Mouse (Mus musculus): Measurements from ENCODE around the gene Tas1r3. TPM values are rescaled to one million over a fixed set of nuclear protein-coding genes. Genes with fewer than 3 reads are reported as not detected.
A peak's percentile ranks its signal among the peaks of the same experiment; 100 is the strongest.

The Tas1r3 gene
- polyA plus RNA-seq, 1 experiment from 2014 or later = 0.13 TPM

DNA sequence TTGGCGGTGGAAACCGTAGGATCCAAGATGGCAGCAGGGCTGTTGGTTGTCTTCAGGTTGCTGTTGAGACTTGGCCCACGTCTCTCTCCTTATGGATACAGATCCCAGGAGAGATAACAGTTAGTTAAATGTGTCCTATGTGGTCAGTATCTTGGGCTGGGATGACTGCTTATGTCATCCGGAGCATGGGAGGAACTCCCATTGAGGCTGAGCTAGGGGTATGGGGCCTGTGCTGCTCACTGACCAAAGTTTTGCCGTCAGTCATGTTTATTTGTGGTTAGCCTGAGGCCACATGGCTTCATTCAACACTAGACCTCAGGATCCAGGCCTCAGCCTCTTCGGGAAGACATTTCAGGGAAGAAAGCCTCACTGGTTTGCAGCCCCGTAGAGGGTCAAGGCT, 8.2 kb upstream of the Tas1r3 start:
- Histone ChIP-seq H3K36me3 (peaks cover 57% of the 10 kb centered on the region), H3K9me3 (no peaks in the 10 kb centered on the region), H3K27ac (no peak overlapping the region), H3K4me3 (0 out of 2 replicates have a peak overlapping the region, but pooled peaks have one; percentile 3), H3K27me3 (ENCODE audit: insufficient read depth, poor library complexity, severe bottlenecking) (no peaks in the 10 kb centered on the region), H3K4me1 (peaks cover 12% of the 10 kb centered on the region)
- 91% methylated on average over 7 of the region's 7 CpGs for WGBS
- no peak for DNase-seq (ENCODE audit: low spot score)

DNA sequence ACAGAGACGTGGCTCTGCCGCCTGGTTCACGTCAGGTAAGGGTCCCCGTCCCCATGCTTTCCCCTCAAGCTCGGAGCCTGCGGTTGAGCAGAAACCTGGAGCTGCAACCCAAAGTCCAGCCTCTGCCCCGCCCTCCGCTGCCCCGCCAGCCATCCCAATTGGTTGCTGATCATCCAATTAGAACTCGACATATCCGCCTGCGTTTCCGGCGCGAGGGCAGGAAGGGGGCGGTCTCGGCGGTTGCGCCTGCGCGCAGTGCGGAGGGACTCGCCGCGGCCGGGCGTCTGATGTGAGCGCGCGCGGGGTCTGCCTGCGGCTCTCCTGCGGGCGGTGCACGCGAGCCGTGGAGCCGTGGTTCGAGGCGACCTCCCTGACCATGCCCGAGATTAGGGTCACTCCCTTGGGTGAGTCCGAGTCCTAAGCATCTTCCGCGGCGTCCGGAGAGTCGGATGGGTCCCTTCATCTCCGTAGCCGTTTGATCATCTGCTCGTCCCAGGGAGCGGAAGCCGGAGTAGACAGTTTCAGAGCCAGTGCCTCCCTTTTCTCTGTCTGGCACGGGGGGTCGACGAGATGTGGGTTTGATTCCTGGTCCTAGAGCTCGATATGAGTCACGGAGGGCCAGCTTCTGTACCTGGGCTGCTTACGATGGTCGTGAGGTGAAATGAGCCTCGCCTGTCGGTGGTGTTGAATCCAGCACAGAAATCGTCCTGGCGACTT, 6.3 kb upstream of the Tas1r3 start, which contains the start of the genes Cptp and Ints11:
Gene Cptp, minus strand, starts transcription at position 124 of the 717 bp plus-strand sequence.
Gene Ints11, plus strand, starts transcription at position 230 of the 717 bp plus-strand sequence.
- Histone ChIP-seq H3K27ac (peak within 1 kb of the TSS; percentile 85), H3K4me1 (peaks cover 12% of the 10 kb centered on the region), H3K4me3 (peak within 1 kb of the TSS; percentile 77), H3K36me3 (peaks cover 55% of the 10 kb centered on the region), H3K9me3 (no peaks in the 10 kb centered on the region), H3K27me3 (ENCODE audit: insufficient read depth, poor library complexity, severe bottlenecking) (no peaks in the 10 kb centered on the region)
- DNase-seq (ENCODE audit: low spot score) = peak; percentile 99
- WGBS = under 1% methylated on average over 63 of the region's 63 CpGs

DNA sequence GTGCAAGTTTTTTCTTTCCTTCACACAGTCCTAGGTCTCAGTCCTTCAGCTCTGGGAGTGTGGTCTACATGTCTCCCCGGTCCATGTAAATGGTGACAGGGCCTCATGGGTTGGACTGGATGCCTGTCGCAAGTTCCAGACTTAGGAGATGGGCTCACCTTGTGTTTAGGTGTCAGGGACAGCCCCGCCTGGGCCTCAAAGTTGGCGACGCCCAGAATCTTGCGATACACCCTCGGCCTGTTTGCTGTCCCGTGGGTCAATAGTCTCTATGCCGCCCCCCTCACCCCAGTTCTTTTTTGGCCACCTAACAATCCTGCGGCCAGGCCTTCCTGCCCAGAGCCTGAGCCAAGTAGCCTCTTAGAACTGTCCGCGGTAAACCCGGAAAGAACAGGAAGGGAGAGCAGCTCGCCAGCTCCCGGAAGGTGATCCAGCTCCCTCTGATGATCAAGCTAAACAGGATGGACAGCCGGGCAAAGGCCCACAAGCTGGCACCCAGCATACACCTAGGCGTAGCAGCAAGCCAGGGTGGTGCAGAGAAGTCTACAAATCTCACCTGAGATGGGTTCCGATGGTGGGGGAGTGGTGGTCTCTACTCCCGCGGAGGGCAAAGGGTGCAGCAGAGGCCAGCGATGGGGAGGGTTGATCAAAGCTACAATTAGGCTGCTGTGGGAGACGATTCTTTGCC, 5.6 kb upstream of the Tas1r3 start:
- Histone ChIP-seq H3K4me3 (peak overlapping the region; percentile 77), H3K27me3 (ENCODE audit: insufficient read depth, poor library complexity, severe bottlenecking) (no peaks in the 10 kb centered on the region), H3K36me3 (peaks cover 48% of the 10 kb centered on the region), H3K27ac (peak overlapping the region; percentile 50), H3K4me1 (peaks cover 12% of the 10 kb centered on the region), H3K9me3 (no peaks in the 10 kb centered on the region)
- no peak for DNase-seq (ENCODE audit: low spot score)
- 9% methylated on average over 22 of the region's 22 CpGs for WGBS

DNA sequence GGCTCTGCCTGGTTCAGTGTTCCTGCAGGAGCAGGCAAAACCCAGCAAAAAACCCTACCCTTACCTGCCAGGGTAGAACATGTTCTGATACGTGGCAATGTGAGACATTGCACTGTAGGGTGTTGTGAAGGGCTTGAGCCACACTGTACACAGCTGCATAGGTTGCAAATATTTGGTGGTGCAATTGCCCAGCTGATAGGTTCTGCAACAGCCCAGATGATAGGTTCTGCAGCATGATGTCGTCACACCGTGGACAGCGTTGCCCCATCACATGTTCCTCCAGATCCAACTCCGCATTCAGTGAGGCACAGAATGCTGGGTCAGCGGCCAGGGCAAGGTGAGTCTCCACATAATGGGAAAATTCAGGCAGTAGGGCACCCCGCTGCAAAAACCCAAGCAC, 1.4 kb downstream of the Tas1r3 start:
- peaks cover 41% of the 10 kb centered on the region for H3K36me3 ChIP-seq
- H3K27me3 ChIP-seq (ENCODE audit: insufficient read depth, poor library complexity, severe bottlenecking) = no peaks in the 10 kb centered on the region
- H3K9me3 ChIP-seq = no peaks in the 10 kb centered on the region
- DNase-seq (ENCODE audit: low spot score) = no peak
- H3K4me1 ChIP-seq = 0 out of 2 replicates have a peak, but pooled peaks cover 2% of the 10 kb centered on the region
- 87% methylated on average over 7 of the region's 7 CpGs for WGBS
- H3K4me3 ChIP-seq = no peak overlapping the region
- H3K27ac ChIP-seq = no peak overlapping the region

DNA sequence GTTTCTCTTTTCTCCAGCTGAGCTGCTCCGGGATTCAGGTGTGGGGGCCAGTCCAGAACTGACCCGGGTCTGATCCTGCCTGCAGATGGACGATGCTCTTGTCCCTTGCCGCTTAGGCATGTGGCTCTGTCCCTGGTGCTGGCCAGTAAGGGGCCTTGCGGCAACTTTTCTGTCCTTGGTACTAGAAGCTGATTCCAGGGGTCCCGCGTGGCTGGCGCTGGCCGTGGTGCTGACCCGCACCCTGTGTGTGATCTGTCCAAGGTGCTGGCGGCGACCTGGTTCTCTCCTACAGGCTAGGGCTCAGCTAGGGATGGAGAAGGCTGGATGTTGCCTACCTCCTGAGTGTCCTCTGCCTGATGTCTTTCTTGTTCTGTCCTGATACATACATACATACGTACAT, 3.8 kb downstream of the Tas1r3 start:
- Histone ChIP-seq H3K4me3 (no peak overlapping the region), H3K36me3 (peaks cover 49% of the 10 kb centered on the region), H3K27ac (no peak overlapping the region), H3K27me3 (ENCODE audit: insufficient read depth, poor library complexity, severe bottlenecking) (no peaks in the 10 kb centered on the region), H3K4me1 (0 out of 2 replicates have a peak, but pooled peaks cover 2% of the 10 kb centered on the region), H3K9me3 (no peaks in the 10 kb centered on the region)
- DNase-seq (ENCODE audit: low spot score) = peak; percentile 94
- WGBS = 14% methylated on average over 13 of the region's 13 CpGs

DNA sequence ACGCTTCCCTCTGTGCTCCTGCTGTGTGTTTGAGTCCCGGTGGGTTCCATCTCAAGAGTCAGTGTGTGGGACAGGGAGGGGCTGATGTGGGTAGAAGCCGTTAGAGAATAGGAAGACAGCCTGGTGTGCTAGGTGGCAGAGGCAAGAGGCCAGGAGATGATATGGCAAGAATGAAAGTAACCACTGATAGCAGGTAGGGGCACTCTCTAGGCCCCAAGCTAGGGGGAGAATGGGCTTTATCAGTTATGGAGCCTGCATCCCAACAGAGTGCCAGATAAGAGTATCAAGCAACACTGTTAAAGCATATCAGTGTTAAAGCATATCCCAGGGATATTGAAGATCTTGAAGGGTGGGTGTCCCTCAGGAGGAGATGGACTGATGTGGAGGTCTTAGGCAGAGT, 6.3 kb downstream of the Tas1r3 start:
- H3K4me3 ChIP-seq = no peak overlapping the region
- H3K4me1 ChIP-seq = 0 out of 2 replicates have a peak, but pooled peaks cover 5% of the 10 kb centered on the region
- H3K27me3 ChIP-seq (ENCODE audit: insufficient read depth, poor library complexity, severe bottlenecking) = no peaks in the 10 kb centered on the region
- WGBS = 83% methylated on average over 3 of the region's 3 CpGs
- H3K27ac ChIP-seq = no peak overlapping the region
- peaks cover 58% of the 10 kb centered on the region for H3K36me3 ChIP-seq
- H3K9me3 ChIP-seq = no peaks in the 10 kb centered on the region
- no peak for DNase-seq (ENCODE audit: low spot score)

DNA sequence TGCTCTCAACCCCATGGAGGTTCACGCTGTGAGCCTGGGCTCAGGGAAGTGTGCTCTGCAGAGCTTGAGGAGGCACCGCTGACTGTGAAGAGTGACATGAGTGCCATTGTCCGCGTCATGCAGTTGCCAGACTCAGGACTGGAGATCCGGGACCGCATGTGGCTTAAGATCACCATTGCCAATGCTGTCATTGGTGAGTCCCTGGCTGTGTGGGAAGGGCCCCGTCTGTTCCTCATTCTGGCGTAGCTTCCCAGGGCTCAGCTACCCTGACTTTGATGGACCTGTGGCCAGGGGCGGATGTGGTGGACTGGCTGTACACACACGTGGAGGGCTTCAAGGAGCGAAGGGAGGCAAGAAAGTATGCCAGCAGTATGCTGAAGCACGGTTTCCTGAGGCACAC, 7.1 kb downstream of the Tas1r3 start:
- H3K27me3 ChIP-seq (ENCODE audit: insufficient read depth, poor library complexity, severe bottlenecking) = no peaks in the 10 kb centered on the region
- H3K4me1 ChIP-seq = 0 out of 2 replicates have a peak, but pooled peaks cover 5% of the 10 kb centered on the region
- no peak overlapping the region for H3K27ac ChIP-seq
- H3K36me3 ChIP-seq = peaks cover 58% of the 10 kb centered on the region
- DNase-seq (ENCODE audit: low spot score) = no peak
- H3K4me3 ChIP-seq = no peak overlapping the region
- H3K9me3 ChIP-seq = no peaks in the 10 kb centered on the region
- WGBS = 89% methylated on average over 12 of the region's 12 CpGs

DNA sequence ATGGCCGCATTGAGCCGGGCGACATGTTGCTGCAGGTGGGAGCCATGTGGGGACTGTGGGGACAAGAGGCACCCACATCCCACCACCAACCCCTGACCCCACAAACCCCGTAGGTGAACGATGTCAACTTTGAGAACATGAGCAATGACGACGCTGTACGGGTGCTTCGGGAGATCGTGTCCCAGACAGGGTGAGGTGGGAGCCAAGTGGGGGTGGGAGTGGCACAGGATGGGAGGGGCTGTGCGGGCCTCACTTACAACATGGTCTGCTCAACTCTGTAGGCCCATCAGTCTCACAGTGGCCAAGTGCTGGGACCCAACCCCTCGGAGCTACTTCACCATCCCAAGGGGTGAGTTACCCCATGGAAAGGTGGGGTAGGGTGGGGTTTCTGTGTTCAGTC, 8.2 kb downstream of the Tas1r3 start:
- WGBS = 96% methylated on average over 12 of the region's 12 CpGs

DNA sequence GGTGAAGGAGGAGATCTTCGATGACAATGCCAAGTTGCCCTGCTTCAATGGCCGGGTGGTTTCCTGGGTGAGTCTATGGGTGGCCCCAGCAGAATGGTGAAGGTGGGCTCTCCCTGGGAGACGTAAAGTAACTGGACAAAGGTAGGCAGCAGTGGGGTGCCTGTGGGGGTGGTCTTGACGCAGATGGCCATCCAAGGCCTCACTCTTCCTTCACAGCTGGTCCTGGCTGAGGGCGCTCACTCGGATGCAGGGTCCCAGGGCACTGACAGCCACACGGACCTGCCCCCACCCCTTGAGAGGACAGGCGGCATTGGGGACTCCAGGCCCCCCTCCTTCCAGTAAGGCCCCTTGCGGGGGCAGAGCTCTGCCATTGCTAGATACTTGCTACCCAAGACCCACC, 9.7 kb downstream of the Tas1r3 start:
- H3K9me3 ChIP-seq = no peaks in the 10 kb centered on the region
- no peaks in the 10 kb centered on the region for H3K27me3 ChIP-seq (ENCODE audit: insufficient read depth, poor library complexity, severe bottlenecking)
- H3K27ac ChIP-seq = no peak overlapping the region
- H3K36me3 ChIP-seq = peaks cover 50% of the 10 kb centered on the region
- no peak overlapping the region for H3K4me3 ChIP-seq
- WGBS = 88% methylated on average over 9 of the region's 9 CpGs
- no peak for DNase-seq (ENCODE audit: low spot score)
- peaks cover 12% of the 10 kb centered on the region for H3K4me1 ChIP-seq

More for the DNA sequence above, 8.2 kb downstream of the Tas1r3 start:
- Histone ChIP-seq H3K4me1 (0 out of 2 replicates have a peak, but pooled peaks cover 5% of the 10 kb centered on the region), H3K9me3 (no peaks in the 10 kb centered on the region), H3K27me3 (ENCODE audit: insufficient read depth, poor library complexity, severe bottlenecking) (no peaks in the 10 kb centered on the region), H3K27ac (no peak overlapping the region), H3K36me3 (peaks cover 55% of the 10 kb centered on the region), H3K4me3 (no peak overlapping the region)
- DNase-seq (ENCODE audit: low spot score) = no peak

DNA sequence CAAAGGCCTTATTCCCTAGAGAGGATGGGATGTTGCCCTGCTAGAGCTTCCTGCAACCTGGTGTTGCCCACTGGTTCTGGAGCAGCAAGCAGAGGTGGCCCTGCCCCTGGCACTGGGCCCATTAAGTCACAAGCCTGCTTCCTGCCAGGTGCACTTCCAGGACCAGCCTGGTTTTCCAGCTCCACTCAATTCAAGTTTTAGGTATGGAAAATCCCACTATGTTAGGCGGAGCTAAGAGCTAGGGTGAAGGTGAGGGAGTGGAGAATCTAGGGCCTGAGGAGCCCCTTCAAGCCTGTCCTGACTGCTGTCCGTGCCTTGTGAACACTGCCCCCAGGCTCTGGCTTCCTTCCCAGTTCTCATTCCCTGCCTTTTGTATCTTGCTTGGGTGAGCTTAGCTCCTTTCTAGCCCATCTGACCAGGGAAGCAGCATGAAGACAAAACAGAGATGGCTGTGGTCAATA, 11.2 kb downstream of the Tas1r3 start:
- Histone ChIP-seq H3K27ac (no peak overlapping the region), H3K4me3 (no peak overlapping the region), H3K36me3 (peaks cover 36% of the 10 kb centered on the region), H3K27me3 (ENCODE audit: insufficient read depth, poor library complexity, severe bottlenecking) (no peaks in the 10 kb centered on the region), H3K9me3 (no peaks in the 10 kb centered on the region), H3K4me1 (peaks cover 21% of the 10 kb centered on the region)
- no peak for DNase-seq (ENCODE audit: low spot score)
- WGBS = 87% methylated on average over 2 of the region's 2 CpGs

DNA sequence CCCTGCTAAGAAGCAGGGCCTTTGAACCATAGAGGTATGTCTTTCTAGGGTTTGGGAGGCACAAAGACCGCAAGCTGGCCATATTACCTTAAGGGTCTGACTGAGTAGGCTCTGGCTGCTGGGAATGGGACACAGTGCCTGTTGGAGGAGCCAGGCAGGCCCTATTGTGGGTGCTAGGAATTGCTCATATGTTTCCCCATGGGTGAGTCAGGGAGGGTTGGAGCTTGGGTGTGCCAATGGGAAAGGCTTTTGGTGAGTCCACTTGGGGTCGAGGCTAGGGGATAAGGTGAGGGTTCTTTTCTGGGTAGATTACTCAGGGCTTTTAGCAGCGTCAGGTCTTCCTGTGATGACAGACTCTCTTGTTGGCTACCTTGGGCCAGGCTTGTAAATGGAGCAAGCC, 11.8 kb downstream of the Tas1r3 start:
- 81% methylated on average over 3 of the region's 3 CpGs for WGBS
- H3K36me3 ChIP-seq = peaks cover 30% of the 10 kb centered on the region
- H3K4me3 ChIP-seq = no peak overlapping the region
- H3K4me1 ChIP-seq = peaks cover 27% of the 10 kb centered on the region
- H3K9me3 ChIP-seq = no peaks in the 10 kb centered on the region
- DNase-seq (ENCODE audit: low spot score) = no peak
- H3K27ac ChIP-seq = no peak overlapping the region
- H3K27me3 ChIP-seq (ENCODE audit: insufficient read depth, poor library complexity, severe bottlenecking) = no peaks in the 10 kb centered on the region

DNA sequence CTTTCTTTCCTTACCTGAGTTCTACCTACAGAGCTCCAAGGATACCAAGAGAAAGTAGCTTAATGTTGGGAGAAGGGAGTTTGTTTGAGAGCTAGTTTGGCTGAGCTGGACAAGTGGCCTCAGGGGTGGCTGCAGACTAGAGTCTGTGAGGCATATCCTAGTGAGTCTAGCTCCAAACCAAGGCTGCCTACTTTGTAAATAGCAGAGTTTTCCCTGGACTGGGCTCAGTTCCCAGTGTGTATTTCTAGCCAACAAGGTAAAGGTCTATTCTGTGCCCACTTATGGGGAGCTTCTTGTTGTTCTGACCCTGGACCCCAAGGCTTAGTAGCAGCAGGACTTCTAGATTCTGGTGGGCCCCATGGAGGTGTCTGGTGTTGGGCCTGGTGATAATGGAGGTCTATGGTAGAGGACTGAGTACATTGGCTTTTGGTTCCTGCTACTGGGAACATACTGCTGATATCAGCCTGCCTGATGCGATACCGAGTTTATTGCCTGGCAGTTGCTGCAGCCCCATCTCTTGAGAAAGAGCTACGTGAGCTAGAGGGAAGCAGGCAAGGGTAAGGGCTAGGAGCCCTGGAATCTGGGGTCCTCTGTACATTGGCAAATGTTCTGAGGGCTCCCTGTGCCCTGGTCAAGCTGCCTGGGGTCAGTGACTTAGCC, 13.2 kb downstream of the Tas1r3 start:
- H3K36me3 ChIP-seq = peaks cover 15% of the 10 kb centered on the region
- no peak overlapping the region for H3K27ac ChIP-seq
- H3K4me1 ChIP-seq = peaks cover 28% of the 10 kb centered on the region
- no peak overlapping the region for H3K4me3 ChIP-seq
- H3K9me3 ChIP-seq = no peaks in the 10 kb centered on the region
- H3K27me3 ChIP-seq (ENCODE audit: insufficient read depth, poor library complexity, severe bottlenecking) = no peaks in the 10 kb centered on the region
- 94% methylated on average over 3 of the region's 3 CpGs for WGBS
- DNase-seq (ENCODE audit: low spot score) = no peak

DNA sequence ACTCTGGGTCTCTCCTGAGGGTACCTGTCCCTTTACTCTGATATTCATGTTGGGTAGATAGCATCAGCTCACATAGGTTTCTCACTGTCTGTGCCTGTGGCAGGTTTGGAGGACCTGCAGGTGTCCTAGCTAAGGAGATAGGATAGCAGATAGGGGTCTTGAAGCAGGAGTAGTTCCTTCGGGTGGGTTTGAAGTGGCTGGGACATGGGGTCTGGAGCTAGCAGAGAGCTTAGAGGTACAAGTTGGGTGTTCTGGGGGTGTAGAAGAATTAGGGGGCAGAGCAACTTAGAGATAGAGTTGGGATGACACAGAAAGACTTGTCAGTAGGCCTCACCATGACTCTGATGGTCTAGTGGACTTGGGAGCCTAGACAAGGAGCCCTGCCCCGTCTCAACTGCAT, 13.8 kb downstream of the Tas1r3 start:
- peaks cover 10% of the 10 kb centered on the region; the same call in 1 of the 2 replicates for H3K36me3 ChIP-seq
- no peaks in the 10 kb centered on the region for H3K27me3 ChIP-seq (ENCODE audit: insufficient read depth, poor library complexity, severe bottlenecking)
- peaks cover 28% of the 10 kb centered on the region for H3K4me1 ChIP-seq
- DNase-seq (ENCODE audit: low spot score) = no peak
- H3K4me3 ChIP-seq = no peak overlapping the region
- WGBS = 89% methylated on average over 2 of the region's 2 CpGs
- no peaks in the 10 kb centered on the region for H3K9me3 ChIP-seq
- no peak overlapping the region for H3K27ac ChIP-seq

Measured in heart, embryonic 10.5 days (tissue).